Comparison of ENCODE assay signal across 19 mouse cellular contexts in genomic region chr3:117007340-117007739, GRCm38 (mm10). TPM values are rescaled to one million over a fixed set of nuclear protein-coding genes. Genes with fewer than 3 reads are reported as not detected.
DNase-seq lines count a peak whose midpoint lies in the region; ATAC-seq and TF ChIP-seq lines count a peak whose summit lies in the region.
"Had no signal": no experiment of that assay in that cellular context is flagged by ENCODE, and none has a peak within 500 bp of the region (broad histone marks: within the 10 kb centered on the region; RNA-seq: fewer than 3 reads in every experiment).

No protein-coding gene starts in this region.

- intact Hi-C loops in left cerebral cortex, postnatal 4 days (cut with DNase I), result no loop called here

- no peaks in the 10 kb centered on the region for H3K27me3 ChIP-seq in hindbrain, postnatal 0 days (ENCODE audit: insufficient read depth, low read length)
- peaks cover 15% of the 10 kb centered on the region; the same call in 1 of the 2 replicates for H3K27me3 ChIP-seq in hindbrain, embryonic 14.5 days (ENCODE audit: control insufficient read depth, insufficient read depth, low read length)
- H3K27me3 ChIP-seq: liver, embryonic 12.5 days had no signal

- TF ChIP-seq CTCF in hindbrain, postnatal 0 days (IDR thresholded peaks at IDR 0.05; ENCODE audit: low read depth), result no peak
- no peak for TF ChIP-seq CTCF in brain, embryonic 14.5 days (IDR thresholded peaks at IDR 0.05; ENCODE audit: borderline replicate concordance, extremely low read depth, insufficient read depth, insufficient read length)

- 43% methylated on average over 6 of the region's 6 CpGs for WGBS in hindbrain, postnatal 0 days
- 66% methylated on average over 6 of the region's 6 CpGs for WGBS in hindbrain, embryonic 14.5 days

- H3K9me3 ChIP-seq in hindbrain, postnatal 0 days (ENCODE audit: low read length), result no peaks in the 10 kb centered on the region
- no peaks in the 10 kb centered on the region for H3K9me3 ChIP-seq in hindbrain, embryonic 14.5 days (ENCODE audit: control insufficient read depth, low read length)
- H3K9me3 ChIP-seq: liver, embryonic 12.5 days; midbrain, embryonic 10.5 days had no signal

- ATAC-seq in hindbrain, postnatal 0 days, result no peak
- ATAC-seq in hindbrain, embryonic 14.5 days (ENCODE audit: low FRiP score), result no peak
- no peak for ATAC-seq in megakaryocyte progenitor cell, adult 5-6 weeks (replicated peaks; ENCODE audit: poor library complexity)
- ATAC-seq: activated CD4-positive, CD25-positive, alpha-beta regulatory T cell, adult 4 months; intestine, embryonic 16.5 days; liver, embryonic 12.5 days; lung, postnatal 0 days had no signal

- no peaks in the 10 kb centered on the region for H3K36me3 ChIP-seq in hindbrain, postnatal 0 days (ENCODE audit: insufficient read depth, low read length)
- H3K36me3 ChIP-seq in hindbrain, embryonic 14.5 days (replicated peaks; ENCODE audit: control insufficient read depth, insufficient read depth), result no peaks in the 10 kb centered on the region
- H3K36me3 ChIP-seq: liver, embryonic 12.5 days; midbrain, embryonic 10.5 days had no signal

- TF ChIP-seq POLR2A in brain, embryonic 14.5 days (IDR thresholded peaks at IDR 0.05; ENCODE audit: borderline replicate concordance, extremely low read depth, insufficient read depth, insufficient read length, poor library complexity, severe bottlenecking), result no peak

- no peak overlapping the region for H3K27ac ChIP-seq in hindbrain, postnatal 0 days
- H3K27ac ChIP-seq in hindbrain, embryonic 14.5 days, result no peak overlapping the region
- H3K27ac ChIP-seq: heart, adult 2 months; liver, embryonic 12.5 days; midbrain, embryonic 10.5 days had no signal

- no peak overlapping the region for H3K9ac ChIP-seq in hindbrain, postnatal 0 days (replicated peaks; ENCODE audit: low read length)
- H3K9ac ChIP-seq in hindbrain, embryonic 14.5 days, result no peak overlapping the region
- H3K9ac ChIP-seq: liver, embryonic 12.5 days had no signal

- peak; percentile 55 for DNase-seq in hindbrain, postnatal 0 days (ENCODE audit: low spot score)
- DNase-seq in hindbrain, embryonic 14.5 days (ENCODE audit: low spot score), result no peak
- peak; percentile 73 for DNase-seq in brain, embryonic 14.5 days (ENCODE audit: low read depth)
- peak; percentile 37 to 38 for DNase-seq in frontal cortex, postnatal 14 days (ENCODE audit: low spot score in 2 of 2)
- peak; percentile 22 for DNase-seq in left cerebral cortex, postnatal 4 days
- DNase-seq in spleen, postnatal 10 days (ENCODE audit: low spot score in 2 of 2), result no peak
- DNase-seq: cerebellum, adult 9-11 months; heart, adult 2 months; heart, postnatal 36 days; kidney, postnatal 36 days; thymus, postnatal 25 days had no signal

- no peak overlapping the region for H3K4me2 ChIP-seq in hindbrain, postnatal 0 days (ENCODE audit: low read depth, low read length)
- no peak overlapping the region for H3K4me2 ChIP-seq in hindbrain, embryonic 14.5 days (replicated peaks)
- H3K4me2 ChIP-seq: liver, embryonic 12.5 days had no signal

- peaks cover 4% of the 10 kb centered on the region; the same call in 1 of the 2 replicates for H3K4me1 ChIP-seq in hindbrain, postnatal 0 days (ENCODE audit: insufficient read depth, low read length)
- H3K4me1 ChIP-seq in hindbrain, embryonic 14.5 days (replicated peaks; ENCODE audit: control insufficient read depth, insufficient read depth, low read length), result no peaks in the 10 kb centered on the region
- H3K4me1 ChIP-seq: liver, embryonic 12.5 days had no signal

- no peak overlapping the region for H3K4me3 ChIP-seq in hindbrain, postnatal 0 days (ENCODE audit: low read length)
- H3K4me3 ChIP-seq in hindbrain, embryonic 14.5 days (replicated peaks; ENCODE audit: low read length), result no peak overlapping the region
- H3K4me3 ChIP-seq: heart, adult 2 months; liver, embryonic 12.5 days; midbrain, embryonic 10.5 days had no signal

RNA-seq across cellular contexts. Expression of gene Palmd, which starts 38.6 kb away (rescaled TPM):
- 2.9 and 4.9 TPM in 2 replicates for total RNA-seq in hindbrain, postnatal 0 days (2014; rRNA removed)
- 9.1 and 9.7 TPM in 2 replicates for polyA plus RNA-seq in hindbrain, postnatal 0 days (2015; fragmentation: Nextera tagmentation; extraction: Ambion mirVana)
- polyA plus RNA-seq in hindbrain, embryonic 14.5 days (2014; fragmentation: Nextera tagmentation; extraction: Ambion mirVana), result 9.5 and 11.2 TPM in 2 replicates
- polyA plus RNA-seq in brain, embryonic 14.5 days (2012; rRNA removed), result 6.0 and 7.9 TPM in 2 replicates
- total RNA-seq in left cerebral cortex, postnatal 4 days (2021), result 10 to 100 TPM; 11.7 to 13.0 TPM
- total RNA-seq in megakaryocyte progenitor cell, adult 5-6 weeks (2015), result not detected in 2 replicates
- total RNA-seq in megakaryocyte progenitor cell, adult 5-6 weeks (2017), result not detected in 2 replicates
- polyA plus RNA-seq: activated CD4-positive, CD25-positive, alpha-beta regulatory T cell, adult 4 months had no signal

RNA-seq across cellular contexts. Expression of gene 4930455H04Rik, which starts 39.3 kb away (rescaled TPM):
- total RNA-seq in hindbrain, postnatal 0 days (2014; rRNA removed), result not detected in 2 replicates
- not detected in 2 replicates for polyA plus RNA-seq in hindbrain, postnatal 0 days (2015; fragmentation: Nextera tagmentation; extraction: Ambion mirVana)
- polyA plus RNA-seq in hindbrain, embryonic 14.5 days (2014; fragmentation: Nextera tagmentation; extraction: Ambion mirVana), result not detected in 2 replicates
- not detected in 2 replicates for polyA plus RNA-seq in brain, embryonic 14.5 days (2012; rRNA removed)
- total RNA-seq in left cerebral cortex, postnatal 4 days (2021), result not detected
- not detected in 2 replicates for total RNA-seq in megakaryocyte progenitor cell, adult 5-6 weeks (2015)
- total RNA-seq in megakaryocyte progenitor cell, adult 5-6 weeks (2017), result not detected in 2 replicates
- total RNA-seq: heart, adult 2 months; heart, postnatal 36 days had no signal
- polyA plus RNA-seq: activated CD4-positive, CD25-positive, alpha-beta regulatory T cell, adult 4 months; embryonic facial prominence, embryonic 11.5 days; intestine, embryonic 16.5 days; liver, embryonic 12.5 days; lung, postnatal 0 days; midbrain, embryonic 10.5 days; neural tube, embryonic 11.5 days had no signal

Comparison
In these comparisons a context has a peak if more than half of its experiments do, and no peak if none do; other contexts are left out.
1. DNase-seq: peak in hindbrain, postnatal 0 days (single experiment), brain, embryonic 14.5 days (single experiment), frontal cortex, postnatal 14 days (2 of 2) and left cerebral cortex, postnatal 4 days (single experiment); none in hindbrain, embryonic 14.5 days (single experiment) and spleen, postnatal 10 days (0 of 2).